Mouse (Mus musculus) gastrocnemius, adult 2 months (tissue): Measurements from ENCODE around the gene Ifnz. TPM values are rescaled to one million over a fixed set of nuclear protein-coding genes. Genes with fewer than 3 reads are reported as not detected.
"Not testable (repeated sequence)": the region's sequence is repeated elsewhere in the genome, so short reads cannot be mapped to it uniquely, and the experiment has no call there.

Source experiments
- DNase-seq: peaks from one replicate; pipeline ENCODE4 v3.0.0; 2022
- H3K27ac ChIP-seq: fragments of 200-600 bp; 2 replicates; pipeline ENCODE4 v1.8.1; 2022; ENCODE audit warnings: mild to moderate bottlenecking
- H3K4me3 ChIP-seq: fragments of 200-600 bp; 2 replicates; pipeline ENCODE4 v1.8.1; 2022; ENCODE audit warnings: mild to moderate bottlenecking, moderate library complexity
- CTCF ChIP-seq: fragments of 200-600 bp; IDR thresholded peaks from 2 replicates; pipeline ENCODE4 v1.8.1; 2022; ENCODE audit warnings: antibody characterized with exemption, mild to moderate bottlenecking, moderate library complexity
- intact Hi-C: fragments of 180-260 bp; cut with DNase I; formaldehyde crosslinking; loops from one replicate; pipeline ENCODE4 v1.15.1; 2025
- long read RNA-seq, 2 experiments: library from polyadenylated mRNA; stranded (forward); transcript quantifications; one replicate each; pipeline ENCODE4 v2.0.0; 2021
- total RNA-seq, 2 experiments: library from RNA; stranded (reverse); gene quantifications; 2 replicates each; pipeline ENCODE4 v1.2.3; 2021

Gene Ifnz
- not detected for total RNA-seq
- long read RNA-seq, experiment 1, result 0 reads
- long read RNA-seq, experiment 2, result 0 reads

- peak within 1 kb of the TSS; percentile 61; the same call in 1 of the 2 replicates for H3K27ac ChIP-seq
- DNase-seq, intact Hi-C loops: not testable (repeated sequence)
- H3K4me3 ChIP-seq, result peak within 1 kb of the TSS; percentile 57
Measured at GRCm38 (mm10) chr4:88781831-88782230, at the start of gene Ifnz. Ifnz (plus strand) TSS chr4:88782131.

GRCm38 (mm10) chr4:88738480-88738879 lies 43.5 kb upstream of the Ifnz start:
- H3K4me3 ChIP-seq, result no peak overlapping the region
- no peak; the same call in 1 of the 2 replicates for TF ChIP-seq CTCF
- peak; percentile 75 for DNase-seq
- H3K27ac ChIP-seq, result no peak overlapping the region
- intact Hi-C loops, result no loop called here

GRCm38 (mm10) chr4:88739036-88739435 lies 42.9 kb upstream of the Ifnz start:
- no peak overlapping the region for H3K4me3 ChIP-seq
- DNase-seq, result no peak
- TF ChIP-seq CTCF, result no peak
- H3K27ac ChIP-seq, result no peak overlapping the region
- intact Hi-C loops, result no loop called here

GRCm38 (mm10) chr4:88741426-88741825 lies 40.5 kb upstream of the Ifnz start:
- DNase-seq, result no peak
- no peak overlapping the region for H3K4me3 ChIP-seq
- TF ChIP-seq CTCF, result no peak
- no peak overlapping the region for H3K27ac ChIP-seq
- intact Hi-C loops, result loop anchor here (2.0 kb wide), 1 partner anchor 15 kb away; no protein-coding TSS in a partner anchor

- peak; percentile 20; the same call in 1 of the 2 replicates for TF ChIP-seq CTCF
- no peak overlapping the region for H3K4me3 ChIP-seq
- no peak for DNase-seq
- H3K27ac ChIP-seq, result no peak overlapping the region
- intact Hi-C loops, result no loop called here
Measured at GRCm38 (mm10) chr4:88742771-88743371, 39.1 kb upstream of the Ifnz start.

GRCm38 (mm10) chr4:88744207-88744606 lies 37.7 kb upstream of the Ifnz start:
- Histone ChIP-seq H3K4me3 (no peak overlapping the region), H3K27ac (no peak overlapping the region)
- DNase-seq, result no peak
- peak; percentile 26; the same call in 1 of the 2 replicates for TF ChIP-seq CTCF
- intact Hi-C loops, result no loop called here

- no peak for DNase-seq
- intact Hi-C loops, result no loop called here
- Histone ChIP-seq H3K4me3 (no peak overlapping the region), H3K27ac (no peak overlapping the region)
- TF ChIP-seq CTCF, result no peak
Measured at GRCm38 (mm10) chr4:88749926-88750325, 32.0 kb upstream of the Ifnz start.

GRCm38 (mm10) chr4:88754818-88755340 lies 27.1 kb upstream of the Ifnz start, which contains the start of gene Gm13271:
Gm13271 (plus strand) TSS chr4:88754868.
- intact Hi-C loops, H3K27ac ChIP-seq, H3K4me3 ChIP-seq: not testable (repeated sequence)
- peak; percentile 60 for DNase-seq
- TF ChIP-seq CTCF, result peak; percentile 34; the same call in 1 of the 2 replicates

GRCm38 (mm10) chr4:88756581-88757513 lies 25.1 kb upstream of the Ifnz start:
- intact Hi-C loops, result loop anchor here (2.0 kb wide), 1 partner anchor 16 kb away; no protein-coding TSS in a partner anchor
- DNase-seq, result not testable (repeated sequence)

GRCm38 (mm10) chr4:88757628-88758031 lies 24.3 kb upstream of the Ifnz start:
- TF ChIP-seq CTCF, result peak; percentile 66
- peak overlapping the region; percentile 86 for H3K27ac ChIP-seq
- DNase-seq, result peak; percentile 83
- intact Hi-C loops, result loop anchor here (2.0 kb wide), 1 partner anchor 17 kb away; no protein-coding TSS in a partner anchor
- H3K4me3 ChIP-seq, result peak overlapping the region; percentile 75

More at GRCm38 (mm10) chr4:88756581-88757513, 25.1 kb upstream of the Ifnz start:
- Histone ChIP-seq H3K4me3 (peak overlapping the region; percentile 75), H3K27ac (peak overlapping the region; percentile 86)

GRCm38 (mm10) chr4:88758751-88759150 lies 23.2 kb upstream of the Ifnz start:
- H3K27ac ChIP-seq, intact Hi-C loops, DNase-seq, H3K4me3 ChIP-seq: not testable (repeated sequence)

- peak; percentile 51 for DNase-seq
- H3K4me3 ChIP-seq, result peak within 1 kb of the TSS; percentile 61
- intact Hi-C loops, result not testable (repeated sequence)
- H3K27ac ChIP-seq, result peak within 1 kb of the TSS; percentile 71
Measured at GRCm38 (mm10) chr4:88759610-88760268, 22.2 kb upstream of the Ifnz start, which contains the start of gene Gm13283. Gm13283 (plus strand) TSS chr4:88760119.
